Mouse (Mus musculus) c-Kit-positive CD71-positive TER-119-positive erythroid progenitor cells, embryonic 14.5 days (primary cell): ENCODE results near the gene Myo1d.

Experiments used
- DNase-seq: peaks from one replicate; pipeline ENCODE4 v3.0.0-alpha.2; 2013; ENCODE audit warnings: low spot score

The Myo1d gene

DNA sequence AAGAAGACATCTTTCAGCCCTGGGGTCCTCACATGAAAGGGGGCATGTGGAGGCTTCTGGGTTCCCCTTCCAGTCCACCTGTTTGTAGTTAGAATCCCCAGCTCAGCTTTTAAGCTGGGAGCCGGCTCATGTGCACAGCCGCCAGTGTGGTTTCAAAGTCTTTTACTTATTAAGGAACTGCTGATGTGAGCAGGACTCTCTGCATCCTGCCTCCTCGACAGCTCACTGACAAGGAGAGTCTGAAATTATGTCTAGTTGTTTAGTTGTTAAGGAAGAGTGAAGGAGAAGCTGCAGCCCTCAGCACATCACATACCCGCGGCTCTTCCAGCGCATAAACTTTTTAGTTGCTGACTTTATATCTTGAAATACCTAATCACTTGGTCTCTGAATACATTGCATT lies 230.0 kb downstream of the Myo1d start:
- no peak for DNase-seq

DNA sequence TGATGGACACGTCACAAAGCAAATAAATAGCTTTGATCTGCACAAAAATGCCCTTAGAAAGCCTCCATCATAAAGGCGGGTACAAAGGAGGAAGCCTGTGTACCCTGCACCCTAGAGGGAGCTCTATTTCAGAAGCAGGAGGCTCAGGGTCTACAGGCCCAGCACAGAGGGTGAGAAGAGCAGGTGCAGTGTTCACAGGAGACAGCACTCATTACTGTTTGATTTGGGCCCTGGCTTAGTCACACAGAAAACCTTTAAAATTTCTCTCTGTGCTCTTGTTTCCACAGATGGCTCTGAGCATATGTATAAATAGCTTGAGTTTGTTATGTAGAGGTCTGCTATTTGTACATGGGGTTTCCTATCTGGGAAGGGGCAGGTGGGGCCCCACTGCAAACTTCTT lies 233.6 kb downstream of the Myo1d start:
- DNase-seq = no peak

DNA sequence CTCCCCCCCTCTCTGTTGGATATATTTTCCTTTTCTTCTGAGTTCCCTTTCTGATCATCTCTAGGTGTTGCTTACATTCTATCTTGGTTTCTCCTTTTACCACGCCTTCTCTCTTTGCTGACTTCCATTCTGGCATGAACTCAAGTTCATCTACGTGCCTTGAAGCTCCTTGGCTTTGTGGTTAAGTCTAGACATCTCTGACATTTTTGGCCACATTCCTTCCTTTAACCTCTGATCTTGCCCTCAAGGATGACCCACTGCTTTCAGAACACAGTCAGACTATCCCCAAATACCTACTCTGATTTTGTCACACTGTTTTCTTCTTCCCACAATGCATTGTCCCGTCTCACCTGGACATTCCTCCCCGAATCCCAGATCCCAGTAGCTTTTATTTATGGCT lies 240.8 kb downstream of the Myo1d start:
- DNase-seq = no peak

DNA sequence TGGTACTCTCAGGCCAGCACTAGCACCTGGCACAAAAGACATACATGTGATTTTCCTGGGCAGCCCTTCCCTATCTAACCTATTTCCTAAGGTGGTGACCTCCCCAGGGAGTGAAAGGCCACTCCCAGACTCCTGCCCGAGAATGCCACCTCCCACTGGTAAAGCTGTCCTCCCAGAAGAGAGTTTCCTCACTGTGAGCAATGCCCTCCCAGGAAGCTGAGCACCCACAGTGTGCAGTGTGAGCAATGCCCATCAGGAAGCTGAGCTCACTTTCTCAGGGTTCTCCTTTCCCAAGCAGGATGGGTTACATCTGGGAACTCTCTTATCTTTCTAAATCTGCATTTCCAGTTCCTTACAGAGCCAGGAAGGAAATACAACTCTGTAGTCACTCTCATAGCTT lies 246.9 kb downstream of the Myo1d start:
- DNase-seq = no peak

DNA sequence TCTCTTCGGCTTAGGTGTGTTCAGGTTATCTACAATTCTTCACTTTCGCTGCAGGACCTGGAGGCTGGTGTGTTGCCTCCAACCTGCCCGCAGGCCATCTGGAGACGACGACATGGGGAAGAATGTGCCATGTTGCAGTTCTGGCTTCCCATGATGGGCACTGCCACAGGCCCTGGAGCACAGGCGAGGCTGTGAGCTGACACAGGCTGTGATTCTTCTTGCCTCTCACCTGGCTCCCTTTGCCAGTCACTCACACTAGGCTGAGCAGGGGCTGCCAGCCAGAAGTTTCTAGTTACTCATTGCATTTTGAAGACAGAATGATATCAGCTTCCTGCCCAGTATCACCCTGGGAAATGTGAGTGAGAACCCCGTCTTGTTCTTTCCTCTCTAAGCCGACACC lies 250.7 kb downstream of the Myo1d start:
- no peak for DNase-seq

DNA sequence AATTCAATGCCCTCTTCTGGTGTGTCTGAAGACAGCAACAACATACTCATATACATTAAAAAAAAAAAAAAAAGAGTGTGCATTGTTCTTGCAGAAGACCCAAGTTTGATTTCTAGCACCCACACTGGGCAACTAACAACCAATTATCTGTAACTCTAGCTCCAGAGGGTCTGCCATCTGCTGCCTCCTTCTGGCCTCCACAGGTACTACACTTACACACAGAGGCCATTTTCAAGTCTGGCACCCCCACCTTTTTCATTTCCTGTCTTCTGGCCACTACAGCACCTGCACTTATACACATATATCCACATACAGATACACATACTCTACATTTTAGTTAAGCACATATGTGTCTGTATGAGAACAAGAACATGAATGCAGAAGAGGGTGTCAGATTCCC lies 252.1 kb downstream of the Myo1d start:
- peak; percentile 3 for DNase-seq

DNA sequence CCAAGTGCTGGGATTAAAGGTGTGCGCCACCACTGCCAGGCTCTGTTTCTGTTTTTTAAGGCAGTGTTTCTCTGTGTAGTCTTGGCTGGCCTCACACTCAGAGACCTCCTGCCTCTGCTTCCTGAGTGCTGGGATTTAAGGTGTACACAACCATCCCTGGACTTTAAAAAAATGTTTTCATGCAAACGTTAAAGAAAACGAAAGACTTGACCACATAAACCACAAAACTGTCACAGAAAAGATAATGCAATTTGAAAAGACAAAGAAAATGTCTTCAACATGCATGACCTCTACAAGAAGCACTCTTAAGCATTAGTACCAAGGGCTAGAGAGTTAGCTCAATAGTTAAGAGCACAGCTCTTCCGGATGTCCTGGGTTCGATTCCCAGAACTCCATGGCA lies 255.6 kb downstream of the Myo1d start:
- DNase-seq = no peak

DNA sequence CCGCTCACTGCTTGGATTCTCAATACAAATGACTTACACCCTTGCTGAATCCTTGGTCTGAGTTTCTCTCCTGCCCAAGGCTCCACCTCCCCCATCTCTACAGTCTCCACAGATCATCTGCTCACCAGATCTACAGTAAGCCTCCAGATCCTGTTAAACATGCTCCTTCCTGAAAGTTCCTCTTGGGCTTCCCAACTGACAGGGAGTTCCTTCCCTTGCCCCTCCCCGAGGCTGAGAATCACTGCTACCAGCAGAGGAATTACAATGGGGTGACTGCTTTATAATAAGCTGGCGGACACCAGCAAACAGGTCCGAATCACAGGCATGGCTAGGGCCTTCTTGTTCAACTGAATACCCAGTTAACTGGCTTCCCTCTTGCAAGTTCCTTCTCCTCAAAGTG lies 256.4 kb downstream of the Myo1d start:
- no peak for DNase-seq

DNA sequence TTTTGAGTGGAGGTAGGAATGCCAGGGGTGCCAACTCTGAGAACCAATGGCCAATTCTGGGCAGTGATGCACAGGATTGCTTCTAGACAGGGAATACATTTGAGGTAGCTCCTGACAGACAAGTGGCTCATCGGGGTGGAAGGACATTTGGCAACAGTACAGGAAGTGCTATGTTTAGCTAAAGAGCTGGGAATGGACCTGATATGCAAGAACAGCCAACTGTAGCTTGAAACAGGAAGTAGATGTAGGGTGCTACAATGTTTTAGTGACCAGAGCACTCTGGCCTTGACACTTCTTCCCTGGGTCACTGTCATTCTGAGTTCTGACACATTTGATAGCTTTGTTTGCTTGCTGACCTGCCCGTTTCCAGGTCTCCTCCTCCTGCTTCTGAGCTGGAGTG lies 257.0 kb downstream of the Myo1d start:
- DNase-seq = no peak

DNA sequence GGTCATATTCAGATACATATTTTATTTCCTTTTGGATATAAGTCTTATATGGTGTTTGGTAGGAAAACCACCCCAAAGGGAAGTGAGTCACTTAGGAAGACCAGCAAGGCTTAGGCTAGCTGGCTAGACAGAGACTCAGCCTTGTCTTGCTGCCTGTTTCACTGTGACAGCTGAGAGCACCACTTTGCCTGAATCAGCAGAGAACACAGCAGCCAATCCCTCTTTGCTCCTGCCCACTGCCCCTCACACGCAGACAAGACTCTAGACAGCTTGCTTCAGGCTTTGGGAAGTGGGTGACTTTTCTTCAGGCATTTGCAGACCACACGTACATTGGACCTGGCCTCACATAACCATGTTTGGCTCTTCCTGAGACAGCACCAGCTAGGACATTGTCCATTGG lies 258.7 kb downstream of the Myo1d start:
- no peak for DNase-seq

DNA sequence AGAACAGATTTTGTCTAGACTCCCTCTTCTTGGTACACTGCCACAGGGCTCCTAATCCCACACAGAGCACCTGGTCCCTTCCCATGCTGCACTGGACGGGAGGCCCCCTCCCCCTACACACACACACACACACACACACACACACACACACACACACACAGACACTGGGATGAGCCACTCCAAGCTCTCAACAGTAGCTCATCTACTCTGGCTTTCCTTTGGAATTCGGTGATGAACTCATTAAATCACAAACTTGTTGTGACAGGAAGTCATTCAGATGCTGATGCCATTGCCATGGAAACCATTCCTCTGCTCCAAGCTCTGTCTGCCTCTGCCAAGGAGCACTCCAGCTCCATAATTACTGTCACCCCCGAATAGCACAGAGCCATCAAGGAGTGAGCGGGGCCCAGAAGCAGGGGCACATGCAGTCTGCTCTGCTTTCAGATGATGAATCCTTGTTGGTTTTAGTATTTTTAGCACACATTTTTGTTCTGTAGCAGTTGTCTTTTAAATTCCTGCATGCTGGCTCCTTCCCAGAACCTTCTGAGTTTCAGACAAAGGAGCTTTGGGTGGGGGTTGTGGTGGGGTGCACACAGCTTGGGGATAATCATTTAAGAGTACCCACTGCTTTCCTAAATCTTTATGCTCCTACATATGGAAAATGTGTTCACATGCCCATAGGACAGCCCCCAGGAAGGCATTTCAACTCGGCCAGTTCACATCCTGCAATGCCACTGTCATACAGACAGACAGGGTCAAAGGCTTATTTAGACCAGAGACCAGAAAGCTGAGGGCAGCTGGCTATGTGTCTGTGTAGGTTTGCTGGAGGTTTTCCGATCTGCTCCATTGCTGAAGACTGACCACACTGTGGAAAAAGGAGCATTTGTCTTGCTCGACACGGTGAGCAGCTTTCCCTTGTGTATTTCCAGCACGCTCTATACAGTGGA lies 261.1 kb downstream of the Myo1d start:
- no peak for DNase-seq

DNA sequence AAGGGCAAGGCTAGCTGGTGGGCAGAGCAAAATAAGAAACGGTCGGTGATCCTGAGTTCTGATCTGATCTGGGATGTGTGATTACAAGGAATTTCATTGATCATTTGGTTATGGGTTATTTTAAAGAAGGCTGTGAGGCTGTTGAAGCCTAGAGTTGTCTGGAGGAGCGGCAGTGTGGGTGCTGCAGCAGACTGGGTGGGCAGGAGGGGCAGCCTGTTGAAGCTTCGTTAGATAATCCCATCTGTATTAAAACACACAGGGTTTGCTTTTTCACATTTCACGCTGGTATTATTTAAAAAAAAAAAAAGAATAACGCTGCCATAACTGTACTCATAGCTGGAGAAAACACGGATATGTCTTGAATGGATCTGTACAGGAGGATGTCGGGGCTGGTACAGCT lies 263.9 kb downstream of the Myo1d start:
- DNase-seq = no peak

DNA sequence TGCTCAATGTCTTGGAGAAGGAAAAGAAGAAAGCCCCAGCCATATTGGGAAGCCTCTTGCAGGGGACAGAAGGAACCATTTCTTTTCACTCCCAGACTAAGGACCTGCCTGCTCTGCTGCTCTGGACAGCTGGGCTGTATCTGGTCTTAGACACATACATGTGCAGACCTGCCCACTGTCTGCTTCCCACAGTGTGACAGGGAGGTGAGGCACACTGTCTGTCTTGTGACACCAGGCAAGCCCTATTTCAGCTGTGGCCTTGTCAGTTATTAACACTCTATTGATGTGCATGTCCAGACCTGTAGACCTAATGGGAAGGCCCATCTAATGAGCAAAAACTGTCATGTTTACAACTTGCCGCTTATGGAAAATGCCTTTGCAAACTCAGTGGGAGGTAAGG lies 264.5 kb downstream of the Myo1d start:
- no peak for DNase-seq

DNA sequence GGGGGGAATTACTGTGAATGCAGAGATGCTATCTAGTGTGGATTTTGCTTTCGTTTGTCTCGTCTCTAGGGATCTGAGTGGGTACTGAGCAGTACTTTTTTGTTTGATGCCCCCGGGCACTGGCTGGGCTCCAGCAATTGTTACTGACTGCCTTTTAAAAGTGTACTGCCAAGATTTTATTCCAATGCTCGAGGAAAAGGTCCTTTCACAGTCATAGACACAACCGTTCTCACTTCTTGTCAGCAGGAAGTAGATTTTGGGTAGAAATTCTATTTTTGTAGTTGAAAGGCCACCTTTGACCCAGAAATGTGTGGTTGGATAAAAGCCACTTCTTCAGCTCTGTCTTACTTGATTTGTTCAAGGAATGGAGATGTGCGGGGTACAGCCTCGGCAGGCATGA lies 266.0 kb downstream of the Myo1d start:
- DNase-seq = no peak

DNA sequence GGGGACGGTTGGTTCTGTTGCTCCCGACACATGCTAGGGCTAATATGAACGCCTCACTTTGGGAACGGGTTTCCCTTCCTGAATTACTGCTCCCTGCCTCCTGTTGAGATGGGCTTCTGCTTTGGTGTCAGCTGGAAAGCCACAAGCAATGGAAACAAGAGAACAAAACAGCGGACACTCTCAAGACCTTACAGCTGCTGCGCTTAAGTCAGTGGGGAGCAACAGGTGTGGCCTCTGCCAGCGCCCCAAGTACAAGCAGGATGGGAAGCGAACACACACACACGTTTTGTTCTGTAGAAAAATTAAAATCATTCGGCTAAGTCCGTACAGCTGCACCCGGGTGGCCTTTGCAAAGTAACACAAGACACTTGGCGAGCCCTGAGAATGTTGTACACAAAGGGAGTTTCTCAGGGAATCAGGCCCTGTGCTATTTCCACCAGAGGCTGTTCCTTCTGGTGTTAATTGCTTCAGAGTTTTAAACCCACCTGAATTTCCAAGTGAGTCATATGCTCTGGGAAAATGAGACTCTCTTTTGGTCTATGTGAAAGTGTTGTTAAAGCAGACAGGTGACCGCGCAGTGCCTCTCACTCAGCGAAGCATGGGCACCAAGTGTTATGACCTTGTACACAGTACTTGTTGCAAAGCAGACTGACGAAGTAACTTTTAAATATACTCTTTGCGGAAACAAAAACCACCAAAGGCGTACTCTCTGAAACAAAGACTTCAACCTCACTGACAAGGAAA lies 267.3 kb downstream of the Myo1d start:
- no peak for DNase-seq

DNA sequence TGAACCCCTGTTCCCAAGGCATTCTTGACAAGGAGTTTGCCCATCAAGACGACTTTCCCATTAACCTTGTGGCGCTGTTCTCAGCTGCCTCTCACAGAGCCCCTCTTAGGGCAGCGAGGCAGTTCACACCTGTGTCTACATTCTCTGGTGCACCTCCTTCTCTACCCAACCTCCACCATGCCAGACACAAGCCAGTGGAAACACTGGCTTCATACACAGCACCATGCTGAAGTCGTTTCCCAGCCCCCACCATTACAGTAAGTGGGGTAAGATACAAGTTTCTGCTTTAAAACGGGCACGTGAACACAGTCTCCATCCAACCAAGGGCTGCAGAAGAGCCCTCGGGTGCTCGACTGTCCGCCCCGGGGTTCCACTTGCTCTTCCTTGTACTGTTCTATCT lies 269.7 kb downstream of the Myo1d start:
- DNase-seq = no peak

DNA sequence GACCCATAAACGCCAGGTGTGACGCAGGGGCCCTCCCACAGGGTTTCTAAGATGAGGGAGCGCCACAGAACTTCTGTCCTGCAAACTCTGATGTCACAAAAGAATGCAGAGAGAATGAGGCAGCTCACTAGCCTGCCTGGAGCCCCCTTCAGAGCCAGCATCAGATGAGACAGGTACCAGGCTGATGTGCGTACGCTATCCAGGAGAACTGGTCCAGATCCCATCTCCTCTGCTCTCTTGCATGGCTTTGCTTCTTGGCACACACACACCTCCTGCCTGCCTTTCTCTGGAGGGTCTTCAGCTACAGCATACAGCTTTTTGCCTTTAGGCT lies 270.7 kb downstream of the Myo1d start:
- no peak for DNase-seq

DNA sequence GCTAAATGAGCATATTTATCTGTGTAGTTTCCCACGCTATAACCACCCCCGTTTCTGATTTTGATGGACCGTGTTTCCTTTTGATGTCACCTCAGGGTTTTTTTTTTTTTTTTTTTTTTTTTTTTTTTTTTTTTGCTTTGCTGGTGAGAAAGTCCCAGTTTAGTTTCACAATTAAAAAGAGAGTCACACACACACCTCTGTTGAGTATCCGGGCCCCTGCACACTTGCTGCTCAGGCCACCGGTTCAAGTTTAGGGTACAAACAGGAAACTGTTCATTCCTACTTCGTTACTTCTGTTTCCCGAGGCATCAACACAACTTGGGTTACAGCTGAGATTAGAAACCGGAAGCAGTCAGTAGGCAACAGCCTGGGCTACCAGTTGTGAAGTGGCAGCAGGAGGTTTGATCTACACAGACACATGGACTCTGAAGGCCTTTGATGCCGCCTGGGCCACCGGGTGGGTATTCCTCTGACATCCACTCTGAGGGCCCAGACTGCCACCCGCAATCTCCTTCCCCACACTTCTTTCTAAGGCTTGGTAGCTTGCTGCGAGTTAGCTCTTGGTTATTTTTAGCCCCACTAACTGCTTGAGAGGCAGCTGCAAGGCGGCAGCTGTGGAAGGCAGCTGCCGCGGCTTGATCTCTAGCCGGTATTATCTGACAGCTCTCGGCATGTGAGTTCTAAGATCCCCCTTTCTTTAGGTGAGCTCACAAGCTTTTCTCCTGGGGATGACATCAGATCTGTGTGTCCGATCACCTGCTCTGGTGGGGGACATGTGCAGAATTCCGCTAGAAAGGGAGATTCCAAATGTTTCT lies 271.3 kb downstream of the Myo1d start:
- no peak for DNase-seq

DNA sequence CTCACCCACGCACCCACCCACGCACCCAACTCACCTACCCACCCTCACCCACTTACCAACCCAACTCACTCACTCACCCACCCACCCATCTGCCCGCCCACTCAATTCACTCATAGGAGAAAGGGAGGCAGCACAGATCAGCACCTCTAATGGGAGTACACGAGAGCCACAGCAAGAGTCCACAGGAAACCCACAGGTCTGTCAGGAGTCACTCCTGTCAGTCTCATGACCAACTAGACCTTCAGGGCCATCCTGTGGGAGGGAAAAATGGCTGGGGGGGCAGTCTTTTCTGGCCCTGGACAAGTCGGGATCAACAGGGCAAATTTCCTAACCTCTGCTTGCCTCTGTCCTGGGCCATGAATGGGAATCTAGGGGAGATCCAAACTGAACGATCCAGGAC lies 272.0 kb downstream of the Myo1d start:
- no peak for DNase-seq

DNA sequence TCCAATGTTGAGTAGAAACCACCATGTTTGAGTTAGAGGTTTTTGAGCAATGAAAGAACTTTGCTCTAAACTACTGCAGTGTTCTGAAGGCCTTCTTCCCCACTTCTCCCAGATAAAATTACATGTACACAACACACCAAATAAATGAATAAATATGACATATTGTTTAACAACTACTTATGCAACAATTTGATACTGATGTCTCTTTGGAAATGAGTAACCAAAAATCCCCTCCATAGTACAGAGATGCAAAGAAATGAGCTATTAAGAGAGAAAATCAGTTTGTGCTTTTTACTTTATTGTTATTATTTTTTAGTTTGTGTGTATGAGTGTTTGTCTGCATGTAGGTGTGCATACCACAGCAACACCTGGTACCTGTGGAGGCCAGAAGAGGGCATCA lies 273.3 kb downstream of the Myo1d start:
- no peak for DNase-seq

DNA sequence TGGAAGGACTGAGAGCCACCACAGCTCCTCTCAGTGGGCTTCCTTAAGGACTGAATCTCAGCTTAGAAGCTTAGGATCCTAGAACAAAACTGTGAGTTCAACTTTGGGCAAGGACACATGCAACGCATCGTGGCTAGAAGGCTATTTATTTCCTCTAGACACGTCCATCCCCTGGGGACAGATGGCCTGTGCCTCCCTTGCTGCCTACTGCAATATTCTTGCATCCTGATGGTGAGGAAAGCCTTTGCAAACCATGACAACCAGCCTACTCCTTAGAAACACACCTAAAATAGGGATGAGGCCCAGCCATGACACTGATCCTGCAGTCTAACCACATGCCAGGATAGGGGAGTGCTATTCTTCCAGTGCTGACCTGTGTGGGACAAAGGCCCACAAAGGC lies 274.2 kb downstream of the Myo1d start:
- no peak for DNase-seq

DNA sequence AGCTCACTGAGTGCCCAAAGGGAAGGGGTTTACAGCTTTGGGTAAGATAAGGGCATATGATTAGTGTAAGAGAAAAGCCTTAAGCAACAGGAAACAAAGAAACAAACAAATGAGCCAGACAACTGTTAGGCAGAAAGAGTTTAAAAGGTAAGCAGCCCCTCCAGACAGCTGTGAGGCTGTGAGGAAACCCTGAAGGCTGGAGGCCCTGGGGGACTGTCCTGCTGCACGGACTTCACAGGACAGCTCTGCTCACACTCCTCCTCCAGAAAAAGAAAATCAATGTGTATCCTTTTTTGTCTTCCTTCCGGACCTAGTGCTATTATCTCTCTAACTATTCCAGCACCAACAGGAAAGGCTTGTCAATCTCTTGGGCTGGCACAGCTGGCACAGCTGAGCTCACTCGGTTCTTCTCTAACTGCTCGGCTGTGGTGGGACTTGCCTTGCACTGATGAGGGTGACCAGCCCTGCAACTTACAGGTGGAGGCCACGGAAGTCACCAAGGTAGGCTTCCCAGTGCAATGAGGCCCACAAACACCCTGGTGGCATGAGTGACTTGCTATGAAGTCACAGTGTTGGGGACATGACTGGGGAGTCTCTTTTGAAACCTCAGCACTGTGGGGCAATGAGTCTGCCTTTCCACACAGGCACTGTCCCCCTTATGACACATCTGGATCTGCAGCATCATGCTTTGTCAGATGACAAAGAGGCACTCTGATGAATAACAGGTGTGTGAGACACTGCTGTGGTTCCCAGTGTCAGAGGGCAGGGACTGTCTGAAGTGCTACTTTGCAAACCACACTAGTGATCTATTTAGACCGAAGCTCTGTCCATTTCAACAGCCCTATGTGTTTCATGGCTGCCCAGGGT lies 275.1 kb downstream of the Myo1d start:
- DNase-seq = no peak
